18 mouse cellular contexts compared by ENCODE assay signal in the genomic region with DNA sequence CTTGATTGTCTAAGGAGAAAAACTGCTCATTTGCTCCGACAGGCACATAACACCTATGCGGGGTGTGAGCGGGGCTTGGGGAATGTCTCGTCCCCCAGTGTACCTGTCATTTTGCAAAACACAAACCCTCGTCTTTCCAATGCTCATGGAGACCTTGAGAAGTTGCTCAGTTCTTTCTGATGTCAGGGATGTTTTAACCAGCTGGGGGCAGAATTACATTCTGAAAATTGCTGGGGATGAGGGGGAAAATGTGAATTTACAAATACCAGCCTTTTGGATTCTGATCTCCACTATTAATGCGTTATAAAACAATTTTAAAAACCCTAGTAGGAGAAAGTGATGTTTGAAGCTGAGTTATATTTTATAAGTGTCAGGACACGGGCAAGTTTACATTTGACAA.
DNase-seq lines count a peak whose midpoint lies in the region; ATAC-seq and TF ChIP-seq lines count a peak whose summit lies in the region.
"Had no signal": no experiment of that assay in that cellular context is flagged by ENCODE, and none has a peak within 500 bp of the region (broad histone marks: within the 10 kb centered on the region; RNA-seq: fewer than 3 reads in every experiment).

No protein-coding gene starts in this region.

- no peak overlapping the region for H3K4me3 ChIP-seq in forebrain, postnatal 0 days (ENCODE audit: low read depth, low read length)
- H3K4me3 ChIP-seq in forebrain, embryonic 12.5 days (replicated peaks) = no peak overlapping the region
- no peak overlapping the region for H3K4me3 ChIP-seq in left cerebral cortex, adult 2 months
- H3K4me3 ChIP-seq: embryonic facial prominence, embryonic 12.5 days; heart, embryonic 13.5 days; hindbrain, embryonic 12.5 days had no signal

- DNase-seq in forebrain, postnatal 0 days = peak; percentile 65
- DNase-seq in left cerebral cortex, adult 2 months (ENCODE audit: extremely low spot score in 1 of 2, low spot score in 2 of 2) = no peak
- no peak for DNase-seq in left cerebral cortex, postnatal 14 days (ENCODE audit: low spot score in 2 of 2)
- DNase-seq in brain, adult 2 months (ENCODE audit: low read depth, low spot score) = peak; percentile 43
- DNase-seq in brain, embryonic 14.5 days (ENCODE audit: low read depth) = peak; percentile 64
- DNase-seq in right cerebral cortex, postnatal 25 days = no peak
- DNase-seq: adrenal gland, postnatal 10 days; cerebellum, adult 18-20 months; cerebellum, adult 9-11 months; cerebellum, postnatal 36 days; gastrocnemius, postnatal 36 days; heart, adult 11 months; heart, postnatal 36 days had no signal

- no peaks in the 10 kb centered on the region for H3K4me1 ChIP-seq in forebrain, postnatal 0 days (ENCODE audit: insufficient read depth)
- H3K4me1 ChIP-seq in forebrain, embryonic 12.5 days = no peaks in the 10 kb centered on the region; the same call in 1 of the 2 replicates
- H3K4me1 ChIP-seq: embryonic facial prominence, embryonic 12.5 days; heart, embryonic 13.5 days; hindbrain, embryonic 12.5 days had no signal

- no peaks in the 10 kb centered on the region for H3K36me3 ChIP-seq in forebrain, postnatal 0 days (ENCODE audit: insufficient read depth)
- H3K36me3 ChIP-seq in forebrain, embryonic 12.5 days (replicated peaks) = no peaks in the 10 kb centered on the region
- H3K36me3 ChIP-seq: embryonic facial prominence, embryonic 12.5 days; heart, embryonic 13.5 days; hindbrain, embryonic 12.5 days had no signal

- no peak overlapping the region for H3K27ac ChIP-seq in forebrain, postnatal 0 days (ENCODE audit: low read depth, low read length)
- no peak overlapping the region for H3K27ac ChIP-seq in forebrain, embryonic 12.5 days
- no peak overlapping the region for H3K27ac ChIP-seq in left cerebral cortex, adult 2 months
- H3K27ac ChIP-seq: embryonic facial prominence, embryonic 12.5 days; heart, embryonic 13.5 days; hindbrain, embryonic 12.5 days had no signal

- H3K9me3 ChIP-seq in forebrain, postnatal 0 days (ENCODE audit: low read length) = no peaks in the 10 kb centered on the region
- no peaks in the 10 kb centered on the region for H3K9me3 ChIP-seq in forebrain, embryonic 12.5 days
- H3K9me3 ChIP-seq: embryonic facial prominence, embryonic 12.5 days; heart, embryonic 13.5 days; hindbrain, embryonic 12.5 days had no signal

- TF ChIP-seq POLR2A in brain, embryonic 14.5 days (IDR thresholded peaks at IDR 0.05; ENCODE audit: borderline replicate concordance, extremely low read depth, insufficient read depth, insufficient read length, poor library complexity, severe bottlenecking) = no peak

- ATAC-seq in forebrain, postnatal 0 days = no peak
- ATAC-seq in forebrain, embryonic 12.5 days (ENCODE audit: low FRiP score) = no peak
- ATAC-seq: intestine, embryonic 16.5 days had no signal

- peak; percentile 51 for TF ChIP-seq CTCF in forebrain, postnatal 0 days (IDR thresholded peaks at IDR 0.05; ENCODE audit: low read depth)
- TF ChIP-seq CTCF in left cerebral cortex, adult 2 months (IDR thresholded peaks at IDR 0.05) = peak; percentile 38
- TF ChIP-seq CTCF in brain, embryonic 14.5 days (IDR thresholded peaks at IDR 0.05; ENCODE audit: borderline replicate concordance, extremely low read depth, insufficient read depth, insufficient read length) = no peak; the same call in 1 of the 2 replicates

- H3K27me3 ChIP-seq in forebrain, postnatal 0 days (ENCODE audit: insufficient read depth, low read length) = no peaks in the 10 kb centered on the region
- H3K27me3 ChIP-seq in forebrain, embryonic 12.5 days = no peaks in the 10 kb centered on the region
- H3K27me3 ChIP-seq: embryonic facial prominence, embryonic 12.5 days; heart, embryonic 13.5 days; hindbrain, embryonic 12.5 days had no signal

- WGBS in forebrain, postnatal 0 days = 61% methylated on average over 7 of the region's 7 CpGs
- WGBS in forebrain, embryonic 12.5 days = 71% methylated on average over 7 of the region's 7 CpGs

- H3K4me2 ChIP-seq in forebrain, postnatal 0 days (ENCODE audit: low read depth) = no peak overlapping the region
- H3K4me2 ChIP-seq in forebrain, embryonic 12.5 days = no peak overlapping the region
- H3K4me2 ChIP-seq: embryonic facial prominence, embryonic 12.5 days; heart, embryonic 13.5 days; hindbrain, embryonic 12.5 days had no signal

- intact Hi-C loops in left cerebral cortex, adult 2 months (cut with DNase I) = no loop called here
- intact Hi-C loops in left cerebral cortex, postnatal 14 days (cut with DNase I) = no loop called here

- H3K9ac ChIP-seq in forebrain, postnatal 0 days = no peak overlapping the region
- no peak overlapping the region for H3K9ac ChIP-seq in forebrain, embryonic 12.5 days
- H3K9ac ChIP-seq: embryonic facial prominence, embryonic 12.5 days; heart, embryonic 13.5 days; hindbrain, embryonic 12.5 days had no signal

Comparison
In these comparisons a context has a peak if more than half of its experiments do, and no peak if none do; other contexts are left out.
1. DNase-seq: peak in forebrain, postnatal 0 days (single experiment), brain, adult 2 months (single experiment) and brain, embryonic 14.5 days (single experiment); none in left cerebral cortex, adult 2 months (0 of 2), left cerebral cortex, postnatal 14 days (0 of 2) and right cerebral cortex, postnatal 25 days (single experiment).